Mouse (Mus musculus) retina, postnatal 7 days (tissue): Measurements from ENCODE around the gene Sumf1.

ENCODE experiments used
- DNase-seq: peaks from one replicate; pipeline ENCODE4 v3.0.0-alpha.2; 2012; ENCODE audit warnings: low read depth, low spot score

Gene Sumf1

DNA sequence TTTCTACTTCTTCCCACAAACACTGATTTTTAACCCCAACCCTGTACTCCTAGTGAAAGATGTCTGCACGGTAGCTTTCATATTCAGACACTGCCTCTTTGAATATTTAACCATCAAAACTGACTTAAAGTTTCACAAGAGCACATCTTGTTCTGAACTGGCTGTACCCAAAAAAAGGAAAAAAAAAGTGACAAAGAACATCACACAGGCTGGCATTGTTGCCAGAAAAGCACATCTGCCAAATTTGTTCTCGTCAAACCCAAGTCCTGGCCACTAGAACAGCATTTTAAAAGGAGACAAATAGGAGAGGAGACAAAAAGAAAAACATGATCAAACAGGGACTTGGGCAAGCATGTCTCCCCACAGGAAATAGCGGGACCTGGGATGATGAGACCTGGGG lies 91.9 kb downstream of the Sumf1 start:
- no peak for DNase-seq

DNA sequence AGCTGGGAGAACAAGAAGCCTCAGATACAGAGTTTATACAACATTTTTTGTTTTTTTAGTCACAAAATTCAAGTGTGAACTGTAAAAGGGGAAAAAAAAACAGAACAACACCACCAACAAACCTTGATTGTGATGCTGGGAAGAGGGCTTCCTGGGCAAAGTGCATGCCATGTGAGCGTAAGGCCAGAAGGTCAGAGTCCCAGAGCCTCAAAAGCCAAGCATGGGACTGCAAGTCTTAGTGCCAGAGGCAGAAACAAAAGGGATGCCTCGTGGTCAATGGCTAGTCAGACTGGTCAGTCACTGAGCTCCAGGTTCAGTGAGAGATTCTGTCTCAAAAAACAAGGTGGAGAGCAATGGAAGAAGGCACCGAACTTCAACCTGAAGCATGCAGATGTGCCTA lies 92.7 kb downstream of the Sumf1 start:
- no peak for DNase-seq

DNA sequence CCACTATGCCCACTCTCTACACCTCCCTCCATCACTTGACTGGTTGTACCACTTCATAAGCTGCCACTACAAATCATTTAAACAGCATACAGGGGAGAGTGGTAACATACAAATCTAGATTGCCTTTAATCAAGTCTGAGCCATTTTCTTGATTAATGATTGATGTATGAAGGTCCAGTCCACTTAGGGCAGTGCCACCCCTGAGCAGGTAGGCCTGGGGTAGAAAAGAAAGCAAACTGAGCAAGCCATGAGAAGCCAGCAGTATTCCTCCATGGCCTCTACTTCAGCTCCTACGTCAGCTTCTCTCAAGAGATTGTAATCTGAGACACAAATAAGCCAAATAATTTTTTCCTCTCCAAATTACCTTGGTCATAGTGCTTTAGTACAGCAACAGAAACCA lies 94.1 kb downstream of the Sumf1 start:
- no peak for DNase-seq

- no peak for DNase-seq
Observed at GRCm38 (mm10) chr6:108075857-108076256, 109.5 kb downstream of the Sumf1 start.

DNA sequence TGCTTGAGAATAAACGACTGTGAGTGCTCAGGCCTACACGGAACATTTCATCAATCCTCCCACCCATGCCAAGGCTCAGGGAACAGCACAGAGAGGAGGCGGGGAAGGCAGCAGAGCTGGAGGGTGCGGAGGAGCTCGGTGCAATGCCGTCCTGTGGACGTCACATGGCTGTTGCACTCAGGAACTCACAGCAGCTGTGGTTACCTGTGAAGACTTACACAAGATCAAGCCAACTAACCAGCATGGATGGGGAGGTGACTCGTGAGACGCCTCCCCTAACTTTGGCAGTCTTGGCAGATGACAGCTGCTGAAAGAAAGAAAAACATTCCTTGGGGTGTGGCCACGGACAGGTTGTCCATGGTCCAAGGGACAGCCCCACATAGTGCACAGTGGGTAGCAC lies 110.8 kb downstream of the Sumf1 start:
- no peak for DNase-seq

DNA sequence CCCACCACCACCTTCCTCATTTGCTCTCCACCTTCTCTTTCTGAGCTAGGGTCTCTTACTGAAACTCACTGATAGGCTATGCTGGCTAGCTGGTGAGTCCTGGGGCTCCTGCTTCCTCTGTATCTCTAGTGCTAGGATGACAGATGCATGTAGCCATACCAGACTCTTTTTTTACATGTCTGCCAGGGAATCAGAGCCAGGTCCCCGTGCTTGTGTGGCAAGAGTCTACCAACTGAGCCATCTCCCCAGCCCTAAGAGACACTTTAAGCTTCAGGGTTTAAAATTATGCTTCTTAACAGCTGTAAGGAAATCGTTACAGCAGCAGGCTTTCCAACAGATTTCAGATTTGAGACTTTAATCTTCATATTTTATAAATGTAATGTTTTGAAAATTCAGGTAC lies 111.5 kb downstream of the Sumf1 start:
- no peak for DNase-seq

DNA sequence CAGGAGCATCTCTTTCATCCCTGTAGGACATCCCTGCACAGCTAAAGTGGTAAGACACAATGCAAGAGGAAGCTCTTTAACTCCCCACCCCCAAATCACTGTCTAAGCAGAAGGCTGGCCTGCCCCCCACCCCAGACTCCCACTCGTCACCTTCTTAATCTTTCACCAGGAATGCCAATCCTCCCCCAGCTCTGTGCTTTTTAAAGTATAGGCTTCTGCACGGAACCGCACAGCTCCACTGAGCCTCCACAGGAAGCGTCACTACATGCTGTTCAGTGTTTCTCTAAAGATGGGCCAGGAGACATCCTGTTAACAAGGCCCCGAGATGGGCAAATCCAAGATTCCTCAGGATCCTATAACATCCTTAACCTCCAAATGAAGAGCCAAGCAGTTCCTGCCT lies 112.3 kb downstream of the Sumf1 start:
- DNase-seq, result no peak

DNA sequence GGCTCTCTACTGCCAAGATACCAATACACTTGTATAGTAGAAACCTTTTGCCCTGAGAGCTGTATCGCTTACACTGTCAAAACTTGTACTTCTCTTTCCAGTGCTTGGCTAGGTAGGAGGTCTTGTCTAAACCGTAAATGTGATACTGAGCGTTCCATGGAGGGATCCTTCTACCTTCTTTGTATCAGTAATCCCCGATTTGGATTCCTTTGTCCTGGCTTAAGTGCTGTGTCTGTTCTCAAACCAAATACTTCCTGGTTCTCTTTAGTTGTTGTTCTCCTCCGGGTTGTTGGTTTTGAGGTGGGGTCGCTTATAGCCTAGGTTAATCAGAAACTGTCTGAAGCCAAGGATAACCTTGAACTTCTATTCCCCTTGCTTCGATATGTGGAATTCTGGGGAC lies 114.4 kb downstream of the Sumf1 start:
- no peak for DNase-seq

DNA sequence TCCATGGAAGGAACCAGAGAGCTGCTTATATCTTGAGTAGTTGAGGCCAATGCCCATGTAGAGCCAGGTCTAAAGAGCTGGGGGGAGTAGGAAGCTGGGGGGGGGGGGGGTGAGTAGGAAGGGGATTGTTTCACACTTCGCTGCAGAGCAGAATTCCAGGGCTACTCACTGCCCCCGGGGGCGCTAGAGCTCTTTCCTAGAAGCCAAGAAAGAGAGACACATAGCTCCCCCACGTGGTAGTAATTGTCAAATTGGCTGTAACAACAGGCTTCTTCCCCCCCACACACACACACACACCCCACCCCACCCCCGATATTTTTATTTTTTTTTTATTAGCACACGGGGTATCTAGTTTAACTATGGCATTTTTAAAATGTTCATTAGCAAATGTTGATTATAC lies 119.8 kb downstream of the Sumf1 start:
- DNase-seq, result peak; percentile 76

GRCm38 (mm10) chr6:108064918-108065526 lies 120.4 kb downstream of the Sumf1 start, which contains the start of gene Setmar:
TSS of gene Setmar (plus strand) at chr6:108065045.
- DNase-seq, result peak; percentile 96

DNA sequence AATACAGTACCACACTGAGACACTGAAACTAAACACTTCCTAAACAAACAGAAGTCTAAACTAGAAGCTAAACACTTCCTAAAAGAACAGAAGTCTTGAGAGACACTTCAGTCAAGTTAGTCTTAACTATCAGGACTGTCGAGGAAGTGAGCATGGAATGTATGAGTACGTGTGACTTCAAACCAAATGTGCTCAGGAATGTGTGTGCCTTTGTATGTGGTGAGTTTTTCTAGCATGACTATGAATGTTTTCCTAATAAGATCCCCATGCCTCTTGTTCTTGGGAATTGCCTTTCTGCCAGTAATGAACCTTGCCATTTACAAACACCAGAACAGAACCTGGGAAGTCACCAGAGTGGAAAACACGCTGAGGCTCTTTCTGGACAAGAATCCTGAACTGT lies 124.3 kb downstream of the Sumf1 start:
- DNase-seq, result no peak

DNA sequence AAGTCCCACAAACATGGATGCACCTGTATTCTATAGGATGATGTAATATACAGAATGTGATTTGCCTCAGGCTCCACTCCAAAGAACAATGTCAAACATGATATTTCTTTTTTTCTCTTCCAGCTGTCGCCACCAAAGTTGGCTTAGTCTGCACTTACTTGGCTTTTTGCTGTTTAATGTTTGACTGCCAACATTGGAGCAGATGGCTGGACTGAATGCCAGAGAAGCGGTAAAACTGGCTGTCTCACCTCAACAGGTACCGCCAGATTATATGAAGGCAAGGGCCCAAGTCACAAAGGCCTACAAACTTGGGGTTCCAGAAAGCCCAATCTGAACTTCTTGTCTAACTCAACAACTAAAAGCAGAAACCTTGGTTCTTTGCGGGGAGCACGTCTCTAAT lies 127.3 kb downstream of the Sumf1 start:
- DNase-seq, result no peak

- DNase-seq, result no peak
Observed at GRCm38 (mm10) chr6:108057353-108057752, 128.0 kb downstream of the Sumf1 start.
